Mouse (Mus musculus) layer of hippocampus, postnatal 25 days (tissue): ENCODE measurements at regions not wholly inside any gene's neighbourhood (a gene's known extent, or its start where the extent isn't known, plus 50 kb on each side); places are given as distances from the start of the nearest gene placed in this dataset.
A peak's percentile ranks its signal among the peaks of the same experiment; 100 is the strongest.

ENCODE experiments used
- DNase-seq, 2 experiments: peaks; one replicate each; pipeline ENCODE4 v3.0.0; 2022; ENCODE audit warnings: mixed read lengths in 2 of 2, low spot score in 1 of 2; ENCODE audit errors: extremely low spot score in 1 of 2

GRCm38 (mm10) chr1:127152840-127153239 is 52.0 kb upstream of the Mgat5 start:
- no peak for DNase-seq

GRCm38 (mm10) chr1:127135521-127135920 is 69.3 kb upstream of the Mgat5 start:
- DNase-seq = no peak

DNA sequence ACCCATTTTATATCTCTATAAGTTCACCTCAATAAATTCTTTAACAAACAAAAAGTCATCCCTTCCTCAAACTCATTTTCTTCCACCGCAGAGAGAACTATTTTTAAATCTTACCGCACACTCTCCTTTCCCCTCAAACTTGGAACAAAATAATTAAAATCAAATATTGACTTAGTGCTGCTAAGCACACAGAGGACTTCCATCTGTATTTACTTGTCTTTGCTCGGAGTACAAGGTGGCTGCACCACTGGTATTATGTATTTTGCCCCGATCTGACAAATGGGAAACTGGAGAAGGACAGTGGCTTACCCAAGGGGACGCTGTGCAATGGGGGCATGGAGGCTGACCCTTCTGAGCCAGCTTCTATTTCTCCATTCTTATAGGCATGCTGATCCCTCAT is 72.9 kb upstream of the Mgat5 start:
- no peak for DNase-seq

DNA sequence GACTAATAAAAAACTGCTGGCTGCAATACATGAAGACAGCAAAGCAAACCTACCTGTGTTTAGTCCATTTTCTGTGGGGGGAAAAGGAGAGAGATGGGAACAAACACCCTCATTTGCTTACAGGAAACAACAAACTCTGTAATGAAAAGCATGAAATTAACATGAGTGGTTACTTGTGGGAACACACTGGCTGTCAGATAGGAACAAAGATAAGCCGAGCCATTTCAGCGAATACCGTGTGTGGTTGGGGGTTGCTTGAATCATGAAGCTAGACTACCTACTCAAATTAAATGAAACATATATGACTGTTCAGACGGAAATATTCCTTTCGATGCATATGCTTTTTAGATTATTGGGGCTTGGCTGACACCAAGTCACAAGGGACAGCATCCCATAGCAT is 80.0 kb upstream of the Mgat5 start:
- DNase-seq = no peak

- DNase-seq = no peak
Observed at GRCm38 (mm10) chr1:127118019-127118418, 86.8 kb upstream of the Mgat5 start.

DNA sequence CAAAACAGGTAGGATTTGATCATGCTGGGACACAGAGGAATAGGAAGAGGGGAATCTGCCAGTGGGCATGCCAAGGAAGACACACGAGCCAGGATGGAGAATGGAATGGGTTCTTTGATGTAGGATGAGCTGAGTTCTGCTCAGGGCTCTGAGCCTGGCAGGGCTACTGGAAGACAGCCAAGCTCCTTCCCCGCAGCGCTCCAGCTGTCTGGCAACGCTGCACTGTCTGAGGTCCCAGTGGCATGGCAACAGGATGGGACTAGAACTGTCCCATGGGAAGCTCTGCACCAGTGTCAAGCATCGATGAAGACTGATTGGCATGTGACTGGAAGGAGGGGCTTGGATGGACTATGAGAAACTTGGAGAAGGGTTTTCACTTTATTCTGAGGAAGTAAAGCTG is 97.3 kb upstream of the Mgat5 start:
- peak in 1 of 2 experiments; percentile 28 for DNase-seq

- DNase-seq = peak; percentile 3 to 12
Observed at GRCm38 (mm10) chr1:127105861-127106260, 99.0 kb upstream of the Mgat5 start.

GRCm38 (mm10) chr1:127103664-127104063 is 101.2 kb upstream of the Mgat5 start:
- no peak for DNase-seq

GRCm38 (mm10) chr1:127098871-127099420 is 105.9 kb upstream of the Mgat5 start:
- DNase-seq = no peak

DNA sequence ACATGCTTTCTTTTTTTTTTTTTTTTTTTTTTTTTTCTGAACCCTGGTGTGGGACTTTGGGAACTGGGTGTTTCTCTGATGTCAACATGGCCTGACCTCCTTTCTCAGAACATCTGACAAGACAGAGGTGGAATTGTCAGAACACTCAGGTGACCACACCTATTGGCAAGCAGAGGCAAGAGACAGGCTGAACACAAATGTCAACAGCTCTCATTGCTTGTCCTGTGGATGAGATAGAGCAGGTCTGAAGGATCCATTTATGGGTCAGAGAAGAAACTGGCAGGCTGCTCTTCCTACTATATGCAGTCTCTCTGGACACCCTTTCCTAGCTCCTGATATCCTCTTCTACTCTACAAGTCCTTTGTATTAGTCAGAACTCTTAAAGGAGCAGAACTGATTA is 117.2 kb upstream of the Mgat5 start:
- DNase-seq = no peak

DNA sequence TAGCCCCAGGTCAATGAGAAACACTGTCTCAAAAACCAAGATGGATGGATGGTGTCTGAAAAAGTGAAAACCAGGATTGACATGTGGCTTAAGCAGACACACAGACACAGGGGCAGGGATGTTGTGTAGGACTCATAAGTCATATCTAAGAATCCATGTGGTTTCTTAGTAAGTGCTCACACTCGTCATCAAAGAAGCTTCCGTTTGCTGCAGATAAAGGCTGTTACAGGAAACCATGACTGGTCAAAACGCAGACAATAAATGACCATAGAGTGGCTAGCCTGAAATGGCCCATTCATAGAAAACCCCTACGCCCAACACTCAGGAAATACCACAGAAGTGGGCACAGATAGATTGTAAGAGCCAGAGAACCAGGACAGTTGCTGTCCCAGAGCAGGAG is 118.8 kb upstream of the Mgat5 start:
- DNase-seq = no peak

DNA sequence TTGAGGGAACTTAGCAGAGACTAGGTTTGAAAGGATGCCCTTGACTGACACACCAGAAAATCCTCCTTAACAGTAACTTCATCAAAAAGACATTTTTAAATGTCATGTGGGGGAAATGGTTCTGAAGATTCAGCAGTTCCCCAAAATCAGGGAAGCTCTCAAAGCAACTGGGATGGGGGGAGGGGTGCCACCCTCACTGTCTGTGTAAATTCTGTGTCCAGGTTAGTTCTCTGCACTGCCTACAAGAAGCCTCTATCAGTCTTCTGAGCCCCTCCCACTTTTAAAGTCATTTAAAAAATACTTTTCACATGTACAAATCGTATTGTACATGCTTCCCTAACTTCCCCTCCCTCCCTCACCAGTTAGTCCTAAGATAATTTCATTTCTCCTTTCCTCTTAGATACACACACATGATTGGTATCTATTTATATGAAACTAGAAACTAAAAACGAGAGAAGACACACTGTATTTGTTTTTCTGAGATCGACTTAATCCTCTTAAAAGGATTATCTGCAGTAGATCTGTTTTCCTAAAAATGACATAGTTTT is 121.0 kb upstream of the Mgat5 start:
- DNase-seq = no peak

DNA sequence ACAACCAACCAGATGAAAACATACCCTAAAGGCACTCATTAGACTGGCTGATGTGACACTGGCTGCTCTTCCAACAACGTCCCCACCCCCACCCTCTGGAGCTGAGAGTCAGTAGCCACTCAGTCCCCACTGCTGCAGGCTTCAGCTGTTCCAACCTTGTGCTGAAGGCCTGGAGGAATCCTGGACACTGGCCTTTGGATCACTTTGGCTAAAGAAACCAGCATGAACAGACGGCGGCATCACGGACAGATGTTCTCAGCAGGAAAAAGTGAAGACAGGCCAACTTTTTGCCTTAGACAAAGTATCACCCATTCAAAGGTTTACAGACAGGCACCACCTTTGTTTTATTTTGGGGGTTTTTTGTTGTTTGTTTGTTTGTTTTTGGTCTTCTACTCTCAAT is 125.8 kb upstream of the Mgat5 start:
- DNase-seq = no peak

DNA sequence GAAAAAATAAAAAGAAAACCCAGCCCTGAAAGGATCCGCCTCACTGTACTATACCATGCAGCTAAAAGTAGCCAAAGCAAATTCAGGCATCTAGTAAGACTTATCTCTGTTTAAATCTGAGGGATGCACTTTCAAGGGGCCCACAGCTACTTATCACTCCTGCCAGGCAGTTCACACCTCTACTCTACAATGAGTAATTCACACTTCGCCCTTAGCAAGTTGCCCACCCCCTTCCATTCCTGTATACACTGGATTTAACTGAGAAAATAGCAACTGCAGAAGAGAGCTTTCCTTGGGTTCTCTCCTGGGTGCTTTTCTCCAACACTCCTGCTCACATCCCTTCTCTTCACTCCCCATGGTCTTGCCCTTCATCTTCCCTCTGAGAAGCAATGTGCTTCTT is 142.4 kb upstream of the Mgat5 start:
- DNase-seq = no peak

DNA sequence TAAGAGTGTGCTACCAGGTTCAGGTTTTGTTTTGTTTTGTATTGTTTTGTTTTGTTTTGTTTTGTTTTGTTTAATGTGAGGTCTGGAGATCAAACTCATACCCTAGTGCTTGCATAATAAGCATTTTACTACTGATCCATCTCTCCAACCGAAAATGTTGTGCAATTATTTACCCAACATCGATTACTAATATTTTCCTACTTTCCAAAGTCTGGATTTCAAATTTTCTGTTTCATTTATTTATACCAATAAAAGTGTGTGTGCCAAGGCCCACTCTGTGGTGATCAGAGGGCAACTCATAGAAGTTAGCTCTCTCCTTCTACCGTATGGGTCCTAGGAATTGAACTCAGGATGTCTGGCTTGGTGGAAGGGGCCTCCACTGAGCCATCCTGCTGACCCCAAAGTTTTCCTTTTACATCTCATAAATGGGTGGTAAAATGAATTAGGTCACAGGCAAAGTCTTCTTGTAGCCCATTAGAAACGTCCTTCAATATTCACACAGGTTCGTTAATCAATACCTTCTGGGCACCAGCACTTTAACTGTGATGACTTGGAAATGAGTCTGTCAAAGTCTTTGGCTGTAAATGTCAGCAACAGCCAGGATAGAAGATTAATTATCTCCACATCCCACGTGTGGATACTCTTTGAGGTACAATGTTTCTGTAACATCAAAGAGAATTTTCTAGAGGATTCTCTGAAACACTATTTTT is 158.9 kb upstream of the Mgat5 start:
- DNase-seq = no peak

DNA sequence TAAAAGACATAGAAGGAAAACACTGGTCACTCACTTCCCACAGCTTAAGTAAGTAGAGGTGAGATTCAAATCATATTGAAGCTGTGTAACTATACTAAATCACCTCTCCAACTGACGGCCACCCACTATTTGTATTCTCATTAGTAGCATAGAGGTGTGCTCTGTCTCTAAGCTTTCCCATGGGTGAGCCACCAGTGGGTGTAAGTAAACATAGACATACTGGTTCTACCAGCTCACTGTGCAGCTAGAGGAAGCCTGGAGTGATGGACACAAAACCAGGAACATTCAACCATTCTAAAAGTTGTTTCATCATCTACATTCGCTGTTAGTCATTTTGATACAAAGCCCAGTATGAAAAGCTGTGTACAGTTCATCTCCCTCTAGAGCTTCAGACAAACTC is 170.1 kb upstream of the Mgat5 start:
- DNase-seq = no peak

DNA sequence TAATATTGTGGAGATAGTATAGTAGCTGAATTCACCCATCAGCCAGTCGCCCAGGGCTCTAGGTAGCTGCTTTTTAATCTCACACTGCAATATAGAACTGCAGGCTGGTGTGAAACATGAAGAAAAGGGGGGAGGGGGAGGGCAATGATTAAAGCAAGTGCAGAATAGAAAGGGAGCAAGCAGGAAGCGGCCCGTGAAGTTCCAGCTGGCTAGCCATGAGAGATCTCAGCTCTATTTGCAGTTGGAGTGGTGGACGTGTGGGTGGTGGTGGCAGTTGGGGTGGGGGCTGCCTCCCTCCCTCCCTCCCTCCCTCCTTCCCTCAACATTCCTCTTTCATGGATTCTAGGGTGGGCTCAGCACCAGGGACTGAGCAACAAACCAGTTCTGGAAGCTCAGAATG is 173.3 kb upstream of the Mgat5 start:
- no peak for DNase-seq

DNA sequence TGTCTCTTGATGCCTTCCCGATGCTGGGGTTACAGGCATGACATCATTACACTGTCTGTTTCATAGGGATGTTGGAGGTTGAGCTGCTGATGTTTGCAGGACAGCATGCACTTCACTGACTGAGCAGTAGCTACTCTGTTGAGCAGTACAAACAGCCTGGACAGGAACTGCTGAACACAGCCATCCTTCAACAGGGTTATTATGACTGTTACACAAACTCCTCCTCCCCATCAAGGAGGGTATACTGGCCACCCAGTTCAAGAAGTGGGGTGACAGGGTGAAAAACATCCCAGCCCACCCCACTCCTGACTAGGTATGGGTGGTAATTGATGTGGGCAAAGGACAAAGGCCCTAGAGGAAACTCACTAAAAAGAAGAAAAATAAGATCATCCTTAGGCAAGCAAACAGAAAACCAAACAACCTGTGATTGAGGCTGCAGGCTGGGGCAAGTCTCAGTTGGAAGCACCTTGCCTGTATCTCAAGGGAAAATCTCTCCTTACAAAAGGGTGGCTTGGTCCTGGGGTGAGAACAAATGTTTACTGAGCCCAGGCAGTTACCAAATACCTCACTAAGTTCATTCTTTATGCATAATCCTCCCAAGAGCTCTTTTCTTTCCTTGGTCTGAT is 175.8 kb upstream of the Mgat5 start:
- no peak for DNase-seq

GRCm38 (mm10) chr1:127023100-127023499 is 181.7 kb upstream of the Mgat5 start:
- DNase-seq = no peak

GRCm38 (mm10) chr1:127017698-127018097 is 187.1 kb upstream of the Nckap5 start:
- peak in 1 of 2 experiments; percentile 36 for DNase-seq

DNA sequence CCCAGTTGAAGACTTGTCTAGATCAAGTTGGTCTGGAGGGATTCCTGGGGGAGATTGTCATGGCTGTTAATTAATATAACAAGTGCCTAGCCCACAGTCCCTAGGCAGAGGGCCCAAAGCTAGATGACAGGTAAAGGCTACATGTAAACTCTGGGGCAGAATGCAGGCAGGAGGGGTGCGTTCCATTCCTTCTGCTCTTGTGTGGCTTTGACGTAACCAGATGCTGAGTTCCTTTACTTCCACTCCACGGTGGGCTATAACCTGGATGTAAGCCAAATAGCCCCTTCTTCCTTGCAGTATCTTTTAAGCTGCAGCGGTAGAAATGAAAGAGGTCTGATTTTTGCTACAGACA is 185.3 kb upstream of the Nckap5 start:
- no peak for DNase-seq
